Mouse (Mus musculus) testis, adult 2 months (tissue): Measurements from ENCODE around the gene Usp7. TPM values are rescaled to one million over a fixed set of nuclear protein-coding genes. Genes with fewer than 3 reads are reported as not detected.
"Not testable (repeated sequence)": the region's sequence is repeated elsewhere in the genome, so short reads cannot be mapped to it uniquely, and the experiment has no call there.

Experiments
- H3K27ac ChIP-seq: fragments of 200-500 bp; 2 replicates; pipeline ENCODE4 v1.5.1; 2012; ENCODE audit warnings: low read depth, low read length; ENCODE audit not compliant: control insufficient read depth, insufficient read depth
- H3K27me3 ChIP-seq: fragments of 200-500 bp; 2 replicates; pipeline ENCODE4 v1.6.1; 2012; ENCODE audit warnings: mild to moderate bottlenecking, low read length, moderate library complexity; ENCODE audit not compliant: control insufficient read depth, insufficient read depth
- H3K36me3 ChIP-seq: fragments of 200-500 bp; 2 replicates; pipeline ENCODE4 v1.6.1; 2012; ENCODE audit warnings: mild to moderate bottlenecking, low read length; ENCODE audit not compliant: control insufficient read depth, insufficient read depth
- H3K4me1 ChIP-seq: fragments of 200-500 bp; 2 replicates; pipeline ENCODE4 v1.6.1; 2012; ENCODE audit warnings: low read length; ENCODE audit not compliant: control insufficient read depth, insufficient read depth
- H3K4me3 ChIP-seq: fragments of 200-500 bp; 2 replicates; pipeline ENCODE4 v1.5.1; 2012; ENCODE audit warnings: low read depth, mild to moderate bottlenecking, low read length, moderate library complexity, mixed read lengths; ENCODE audit not compliant: control insufficient read depth
- CTCF ChIP-seq: fragments of 200-500 bp; IDR thresholded peaks from 2 replicates; pipeline ENCODE4 v1.5.1; 2012; ENCODE audit warnings: low read depth, mild to moderate bottlenecking, inconsistent platforms, low read length, moderate library complexity; ENCODE audit not compliant: control insufficient read depth, insufficient read depth, insufficient replicate concordance
- POLR2A ChIP-seq: fragments of 200-500 bp; IDR thresholded peaks from 2 replicates; pipeline ENCODE4 v1.6.1; 2012; ENCODE audit warnings: low read depth, mild to moderate bottlenecking, inconsistent platforms, low read length, moderate library complexity; ENCODE audit not compliant: control insufficient read depth
- polyA plus RNA-seq: library from polyadenylated mRNA; depleted of rRNA; stranded (reverse); fragments of >200 nt; gene quantifications from 2 replicates; pipeline ENCODE4 v1.2.3, GENCODE M21; 2012

Usp7 gene
- polyA plus RNA-seq, 1 experiment = 61.5 TPM

DNA sequence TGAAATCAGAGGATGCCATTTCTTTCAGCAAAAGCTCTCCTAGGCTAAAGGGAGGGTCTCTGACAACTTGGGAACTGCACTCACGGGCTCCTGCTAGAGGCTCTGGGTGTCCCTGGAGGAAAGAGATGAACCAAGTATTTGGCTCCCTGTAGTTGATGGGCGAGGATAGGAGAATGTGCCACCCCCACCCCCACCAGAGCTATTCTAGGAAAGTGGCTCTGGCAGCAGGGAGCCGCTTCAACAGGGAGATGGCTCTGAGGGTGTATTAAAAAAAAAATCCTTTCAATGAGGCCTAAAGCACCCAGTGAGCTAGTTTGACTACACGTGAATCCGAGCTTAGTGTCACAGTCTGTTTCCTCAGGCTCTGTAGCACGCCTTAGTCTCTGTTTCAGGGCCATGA, 29.1 kb downstream of the Usp7 start:
- Histone ChIP-seq H3K4me1 (no peaks in the 10 kb centered on the region), H3K36me3 (no peaks in the 10 kb centered on the region), H3K4me3 (no peak overlapping the region), H3K27ac (no peak overlapping the region), H3K27me3 (no peaks in the 10 kb centered on the region)
- TF ChIP-seq POLR2A (no peak), CTCF (no peak)

DNA sequence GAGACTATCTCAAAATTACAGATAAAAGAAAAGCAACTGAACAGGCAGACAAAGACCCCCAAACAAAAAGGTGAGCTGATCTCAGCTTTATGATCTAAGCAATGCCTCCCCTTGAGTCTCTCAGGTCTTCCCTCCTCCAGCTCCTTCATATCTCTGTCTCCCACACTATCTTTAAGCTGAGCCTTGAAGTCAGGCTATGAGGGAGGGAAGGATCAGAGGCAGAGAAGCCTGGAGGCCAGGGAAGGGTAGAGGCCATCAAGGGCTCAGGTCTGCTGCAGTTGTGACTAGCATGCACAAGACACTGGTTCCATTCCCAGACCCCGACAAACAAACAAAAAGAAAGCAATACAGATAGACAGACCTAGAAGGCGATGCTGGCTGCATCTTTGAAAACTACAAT, 30.2 kb downstream of the Usp7 start:
- Histone ChIP-seq H3K36me3 (no peaks in the 10 kb centered on the region), H3K27me3 (no peaks in the 10 kb centered on the region), H3K4me1 (no peaks in the 10 kb centered on the region), H3K27ac (no peak overlapping the region), H3K4me3 (no peak overlapping the region)
- no peak for TF ChIP-seq CTCF
- TF ChIP-seq POLR2A = no peak

DNA sequence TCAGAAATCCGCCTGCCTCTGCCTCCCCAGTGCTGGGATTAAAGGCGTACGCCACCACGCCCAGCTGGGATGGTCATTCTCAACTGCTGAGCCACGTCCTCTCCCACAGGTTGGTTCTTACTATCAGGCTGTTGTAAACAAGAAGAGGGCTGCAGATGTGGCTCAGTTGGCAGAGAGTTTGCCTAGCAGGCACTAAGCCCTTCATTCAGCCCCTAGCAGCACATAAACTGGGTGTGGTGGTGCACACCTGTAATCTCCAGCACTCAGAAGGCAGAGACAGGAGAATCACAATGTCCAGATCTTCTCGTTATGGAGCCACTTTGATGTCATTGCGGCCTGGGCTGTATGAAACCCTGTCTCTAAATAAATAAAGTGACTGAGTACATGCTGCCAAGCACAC, 31.1 kb downstream of the Usp7 start:
- Histone ChIP-seq H3K27me3 (no peaks in the 10 kb centered on the region), H3K4me3 (no peak overlapping the region), H3K27ac (no peak overlapping the region), H3K4me1 (no peaks in the 10 kb centered on the region), H3K36me3 (no peaks in the 10 kb centered on the region)
- TF ChIP-seq CTCF (no peak), POLR2A (no peak)

DNA sequence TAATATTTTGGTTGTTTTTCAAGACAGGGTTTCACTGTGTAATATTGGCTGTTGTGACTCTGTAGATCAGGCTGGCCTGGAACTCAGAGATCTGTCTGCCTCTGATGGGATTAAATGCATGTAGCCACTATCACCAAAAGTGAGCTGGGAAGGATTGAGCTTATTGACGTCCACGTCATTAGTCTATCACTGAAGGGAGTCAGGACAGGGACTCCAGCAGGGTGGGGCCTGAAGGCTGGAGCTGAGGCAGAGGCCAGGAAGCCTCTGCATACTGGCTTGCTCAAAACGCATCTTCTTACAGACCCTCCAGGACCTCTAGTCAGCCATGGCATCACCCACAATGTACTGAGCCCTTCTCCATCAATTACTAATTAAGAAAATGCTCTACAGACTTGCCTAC, 33.1 kb downstream of the Usp7 start:
- H3K36me3 ChIP-seq = no peaks in the 10 kb centered on the region
- H3K27ac ChIP-seq = no peak overlapping the region
- no peak overlapping the region for H3K4me3 ChIP-seq
- H3K4me1 ChIP-seq = no peaks in the 10 kb centered on the region
- H3K27me3 ChIP-seq = no peaks in the 10 kb centered on the region
- no peak for TF ChIP-seq CTCF
- no peak for TF ChIP-seq POLR2A

DNA sequence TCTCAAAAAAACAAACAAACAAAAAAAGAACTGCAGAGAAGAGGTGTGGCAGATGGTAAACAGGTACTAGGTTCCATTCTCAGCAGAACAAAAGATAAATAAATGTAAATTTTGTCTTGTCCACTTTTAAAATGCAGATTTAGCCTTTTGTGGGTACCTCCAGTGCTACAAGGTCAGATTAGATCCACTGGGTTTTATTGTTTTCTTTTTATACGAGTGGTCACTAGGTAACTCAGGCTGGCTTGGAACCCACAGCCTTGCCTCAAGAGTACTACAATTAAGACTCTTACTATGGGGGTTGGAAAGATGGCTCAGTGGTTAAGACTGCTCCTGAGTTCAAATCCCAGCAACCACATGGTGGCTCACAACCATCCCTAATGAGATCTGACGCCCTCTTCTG, 33.9 kb downstream of the Usp7 start:
- no peaks in the 10 kb centered on the region for H3K4me1 ChIP-seq
- H3K27me3 ChIP-seq = no peaks in the 10 kb centered on the region
- TF ChIP-seq CTCF = no peak
- no peak overlapping the region for H3K27ac ChIP-seq
- H3K36me3 ChIP-seq = no peaks in the 10 kb centered on the region
- H3K4me3 ChIP-seq = no peak overlapping the region

DNA sequence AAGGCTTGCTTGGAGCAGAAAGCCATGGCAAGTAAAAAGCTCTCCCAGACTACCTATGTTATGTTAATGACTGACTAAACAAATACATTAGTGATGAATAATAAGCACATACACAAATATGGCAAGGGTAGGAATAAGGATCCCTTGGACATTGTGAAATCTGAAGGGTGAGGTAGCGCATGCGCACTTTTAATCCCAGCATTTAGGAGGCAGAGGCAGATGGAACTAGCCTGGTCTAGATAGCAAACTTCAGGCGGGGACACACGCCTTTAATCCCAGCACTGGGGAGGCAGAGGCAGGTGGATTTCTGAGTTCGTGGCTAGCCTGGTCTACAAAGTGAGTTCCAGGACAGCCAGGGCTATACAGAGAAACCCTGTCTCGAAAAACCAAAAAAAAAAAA, 34.5 kb downstream of the Usp7 start:
- H3K4me3 ChIP-seq, H3K36me3 ChIP-seq, H3K4me1 ChIP-seq, H3K27me3 ChIP-seq, H3K27ac ChIP-seq: not testable (repeated sequence)

DNA sequence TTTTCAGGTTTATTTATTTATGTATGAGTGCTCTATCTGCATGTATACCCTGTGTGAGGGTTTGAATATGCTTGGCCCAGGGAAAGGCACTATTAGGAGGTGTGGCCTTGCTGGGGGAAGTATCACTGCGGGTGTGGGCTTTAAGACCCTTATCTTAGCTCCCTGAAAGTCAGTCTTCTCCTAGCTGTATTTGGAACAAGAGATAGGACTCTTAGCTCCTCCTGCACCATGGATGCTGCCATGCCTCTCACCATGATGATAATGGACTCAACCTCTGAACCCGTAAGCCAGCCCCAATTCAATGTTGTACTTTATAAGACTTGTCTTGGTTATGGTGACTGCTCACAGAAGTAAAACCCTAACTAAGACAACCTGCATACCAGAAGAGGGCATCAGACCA, 39.8 kb downstream of the Usp7 start:
- no peak for TF ChIP-seq CTCF
- Histone ChIP-seq H3K27me3 (no peaks in the 10 kb centered on the region), H3K27ac (no peak overlapping the region), H3K36me3 (no peaks in the 10 kb centered on the region), H3K4me1 (no peaks in the 10 kb centered on the region), H3K4me3 (no peak overlapping the region)

DNA sequence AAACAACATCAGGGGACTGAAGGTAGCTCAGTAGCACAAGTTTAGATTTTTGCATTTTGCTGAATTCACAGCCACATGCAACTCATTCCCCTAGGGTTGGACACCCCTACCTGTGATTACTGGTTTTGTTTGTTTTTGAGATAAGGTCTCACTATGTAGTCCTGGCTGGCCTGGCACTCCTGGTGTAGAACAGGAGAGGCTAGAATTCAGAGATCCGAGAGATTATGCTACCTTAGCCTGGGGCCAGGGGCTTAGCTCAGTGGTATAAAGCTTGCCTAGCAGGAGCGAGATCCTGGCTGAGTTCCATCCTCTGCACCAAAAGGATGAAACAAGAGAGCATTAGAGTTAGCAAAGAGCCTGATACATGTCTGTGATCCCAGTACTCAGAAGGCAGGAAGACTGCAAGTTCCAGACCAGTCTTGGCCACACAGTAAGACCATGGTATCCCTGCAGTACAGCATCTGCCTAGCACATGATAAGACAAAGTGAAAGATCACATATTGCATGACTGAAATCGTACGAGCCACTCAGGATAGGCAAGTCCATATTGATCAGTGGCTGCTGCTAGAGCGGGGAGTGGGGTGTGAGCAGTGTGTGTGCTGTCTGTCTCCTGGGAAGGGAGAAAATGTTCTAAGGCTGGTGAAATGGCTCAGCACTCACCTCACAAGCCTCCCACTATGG, 40.4 kb downstream of the Usp7 start:
- Histone ChIP-seq H3K36me3 (no peaks in the 10 kb centered on the region), H3K27ac (no peak overlapping the region), H3K4me3 (no peak overlapping the region), H3K27me3 (no peaks in the 10 kb centered on the region), H3K4me1 (no peaks in the 10 kb centered on the region)
- TF ChIP-seq POLR2A = no peak
- TF ChIP-seq CTCF = no peak
